Mouse (Mus musculus): ENCODE measurements at regions not wholly inside any gene's neighbourhood (a gene's known extent, or its start where the extent isn't known, plus 50 kb on each side); places are given as distances from the start of the nearest gene placed in this dataset.

DNA sequence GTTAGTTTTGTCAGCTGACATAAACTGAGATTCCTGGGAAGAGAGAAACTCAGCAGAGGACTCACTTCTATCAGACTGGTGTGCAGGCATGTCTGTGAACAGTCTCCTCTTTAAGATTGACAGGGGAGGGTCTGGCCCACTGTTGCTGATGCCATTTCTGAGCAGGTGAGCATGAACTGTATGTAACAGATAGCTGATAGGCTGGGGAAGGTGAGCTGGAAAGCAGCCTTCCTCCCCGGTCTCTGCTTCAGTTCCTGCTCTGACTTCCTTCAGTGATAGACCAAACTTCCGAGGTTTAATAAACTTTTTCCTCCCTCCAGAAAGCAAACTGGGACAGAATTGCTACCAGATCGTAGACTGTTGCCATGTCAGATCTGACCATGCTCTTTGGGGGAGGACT is 430.9 kb upstream of the Camk1g start:
- Histone ChIP-seq H3K4me3 (ENCODE audit: low read depth, low read length) (no peak overlapping the region), H3K4me1 (ENCODE audit: control insufficient read depth, insufficient read depth, low read length) (no peaks in the 10 kb centered on the region), H3K27me3 (ENCODE audit: control insufficient read depth, insufficient read depth, low read length) (no peaks in the 10 kb centered on the region), H3K4me2 (ENCODE audit: low read depth, low read length) (no peak overlapping the region), H3K9ac (replicated peaks; ENCODE audit: low read depth, low read length) (no peak overlapping the region), H3K36me3 (ENCODE audit: control insufficient read depth, insufficient read depth, low read length) (no peaks in the 10 kb centered on the region), H3K9me3 (ENCODE audit: control insufficient read depth, low read length) (no peaks in the 10 kb centered on the region), H3K27ac (ENCODE audit: low read depth, low read length) (no peak overlapping the region)
- ATAC-seq (ENCODE audit: low read depth) = no peak
- WGBS = 80% methylated on average over 3 of the region's 3 CpGs

GRCm38 (mm10) chr1:193790579-193790978 is 420.5 kb upstream of the Camk1g start:
- Histone ChIP-seq H3K36me3 (ENCODE audit: control insufficient read depth, insufficient read depth, low read length) (no peaks in the 10 kb centered on the region), H3K9ac (replicated peaks; ENCODE audit: low read depth, low read length) (no peak overlapping the region), H3K27ac (ENCODE audit: low read depth, low read length) (peak overlapping the region; percentile 69; the same call in 1 of the 2 replicates), H3K4me1 (ENCODE audit: control insufficient read depth, insufficient read depth, low read length) (no peaks in the 10 kb centered on the region), H3K27me3 (ENCODE audit: control insufficient read depth, insufficient read depth, low read length) (no peaks in the 10 kb centered on the region), H3K9me3 (ENCODE audit: control insufficient read depth, low read length) (no peaks in the 10 kb centered on the region), H3K4me3 (ENCODE audit: low read depth, low read length) (no peak overlapping the region), H3K4me2 (ENCODE audit: low read depth, low read length) (no peak overlapping the region)
- ATAC-seq (ENCODE audit: low read depth) = peak; percentile 78; the same call in 1 of the 2 replicates
- 31% methylated on average over 2 of the region's 2 CpGs for WGBS

DNA sequence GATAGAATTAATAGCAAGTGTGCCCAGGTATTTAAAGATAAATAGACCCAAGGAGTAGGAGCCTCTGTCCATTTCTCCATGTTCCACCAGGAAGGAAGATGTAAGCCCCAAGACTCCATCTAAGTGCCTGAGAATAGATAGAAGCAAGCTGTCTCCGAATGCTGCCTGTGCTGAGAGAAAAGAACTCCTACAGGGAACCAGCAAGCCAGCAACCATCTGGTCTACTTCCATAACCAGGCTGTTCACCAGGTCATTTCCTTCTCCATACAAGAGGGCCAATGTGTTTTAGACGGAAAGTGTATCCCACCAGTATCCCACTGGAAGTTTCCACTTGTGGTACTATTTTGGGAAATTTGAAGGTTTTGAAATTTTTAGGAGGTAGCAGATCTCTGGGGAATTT is 418.4 kb upstream of the Camk1g start:
- H3K27me3 ChIP-seq (ENCODE audit: control insufficient read depth, insufficient read depth, low read length) = no peaks in the 10 kb centered on the region
- 76% methylated on average over 2 of the region's 2 CpGs for WGBS
- ATAC-seq (ENCODE audit: low read depth) = no peak
- H3K4me2 ChIP-seq (ENCODE audit: low read depth, low read length) = no peak overlapping the region
- H3K4me3 ChIP-seq (ENCODE audit: low read depth, low read length) = no peak overlapping the region
- no peaks in the 10 kb centered on the region for H3K9me3 ChIP-seq (ENCODE audit: control insufficient read depth, low read length)
- no peaks in the 10 kb centered on the region for H3K4me1 ChIP-seq (ENCODE audit: control insufficient read depth, insufficient read depth, low read length)
- H3K36me3 ChIP-seq (ENCODE audit: control insufficient read depth, insufficient read depth, low read length) = no peaks in the 10 kb centered on the region
- H3K9ac ChIP-seq (replicated peaks; ENCODE audit: low read depth, low read length) = no peak overlapping the region
- H3K27ac ChIP-seq (ENCODE audit: low read depth, low read length) = no peak overlapping the region

DNA sequence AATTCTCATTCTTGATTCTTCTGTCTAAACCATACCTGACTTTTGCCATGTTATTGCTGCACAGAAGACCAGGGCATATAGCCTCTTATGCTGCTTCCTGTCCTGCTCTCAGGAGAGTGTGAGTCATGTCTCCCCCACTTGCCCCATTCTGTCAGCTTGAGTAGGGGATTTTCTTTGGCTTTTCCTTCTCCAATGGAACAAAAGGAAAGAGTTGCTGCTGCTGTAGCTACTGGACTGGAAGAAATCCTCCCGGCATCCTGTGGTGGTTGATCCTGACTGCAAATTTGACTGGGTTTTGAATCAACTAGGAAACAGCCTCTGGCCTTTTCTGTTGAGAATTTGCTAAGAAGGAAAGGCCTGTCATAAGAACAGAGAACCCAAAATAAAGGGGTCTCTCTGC is 417.3 kb upstream of the Camk1g start:
- no peaks in the 10 kb centered on the region for H3K4me1 ChIP-seq (ENCODE audit: control insufficient read depth, insufficient read depth, low read length)
- no peaks in the 10 kb centered on the region for H3K36me3 ChIP-seq (ENCODE audit: control insufficient read depth, insufficient read depth, low read length)
- no peak overlapping the region for H3K4me2 ChIP-seq (ENCODE audit: low read depth, low read length)
- H3K27me3 ChIP-seq (ENCODE audit: control insufficient read depth, insufficient read depth, low read length) = no peaks in the 10 kb centered on the region
- ATAC-seq (ENCODE audit: low read depth) = no peak
- H3K9ac ChIP-seq (replicated peaks; ENCODE audit: low read depth, low read length) = no peak overlapping the region
- no peak overlapping the region for H3K4me3 ChIP-seq (ENCODE audit: low read depth, low read length)
- H3K27ac ChIP-seq (ENCODE audit: low read depth, low read length) = no peak overlapping the region
- H3K9me3 ChIP-seq (ENCODE audit: control insufficient read depth, low read length) = no peaks in the 10 kb centered on the region
- 32% methylated on average over 1 of the region's 1 CpGs for WGBS

DNA sequence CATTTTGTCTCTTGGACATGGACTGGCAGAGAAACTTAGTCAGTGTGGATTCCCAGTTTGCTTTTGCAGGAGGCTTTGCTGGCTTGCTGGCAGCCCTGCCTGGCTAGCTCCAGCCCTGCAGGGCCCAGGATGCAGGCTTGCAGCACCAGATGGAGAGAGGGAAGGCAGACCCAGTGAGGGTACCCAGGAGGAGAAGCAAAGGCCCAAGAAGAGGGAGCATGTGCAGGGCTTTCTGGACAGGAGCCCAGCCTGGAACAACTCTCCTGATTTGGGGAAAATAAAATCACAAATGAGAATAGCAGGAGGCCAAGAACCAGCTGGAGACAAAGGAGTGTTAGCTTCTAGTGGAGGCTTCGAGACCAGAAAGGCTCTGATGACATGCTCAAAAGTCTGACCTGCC is 414.9 kb upstream of the Camk1g start:
- H3K4me2 ChIP-seq (ENCODE audit: low read depth, low read length) = no peak overlapping the region
- no peak for ATAC-seq (ENCODE audit: low read depth)
- no peak overlapping the region for H3K4me3 ChIP-seq (ENCODE audit: low read depth, low read length)
- H3K36me3 ChIP-seq (ENCODE audit: control insufficient read depth, insufficient read depth, low read length) = no peaks in the 10 kb centered on the region
- no peaks in the 10 kb centered on the region for H3K27me3 ChIP-seq (ENCODE audit: control insufficient read depth, insufficient read depth, low read length)
- H3K9me3 ChIP-seq (ENCODE audit: control insufficient read depth, low read length) = no peaks in the 10 kb centered on the region
- H3K9ac ChIP-seq (replicated peaks; ENCODE audit: low read depth, low read length) = no peak overlapping the region
- WGBS = 62% methylated on average over 1 of the region's 1 CpGs
- 0 out of 2 replicates have a peak overlapping the region, but pooled peaks have one; percentile 22 for H3K27ac ChIP-seq (ENCODE audit: low read depth, low read length)
- H3K4me1 ChIP-seq (ENCODE audit: control insufficient read depth, insufficient read depth, low read length) = no peaks in the 10 kb centered on the region

DNA sequence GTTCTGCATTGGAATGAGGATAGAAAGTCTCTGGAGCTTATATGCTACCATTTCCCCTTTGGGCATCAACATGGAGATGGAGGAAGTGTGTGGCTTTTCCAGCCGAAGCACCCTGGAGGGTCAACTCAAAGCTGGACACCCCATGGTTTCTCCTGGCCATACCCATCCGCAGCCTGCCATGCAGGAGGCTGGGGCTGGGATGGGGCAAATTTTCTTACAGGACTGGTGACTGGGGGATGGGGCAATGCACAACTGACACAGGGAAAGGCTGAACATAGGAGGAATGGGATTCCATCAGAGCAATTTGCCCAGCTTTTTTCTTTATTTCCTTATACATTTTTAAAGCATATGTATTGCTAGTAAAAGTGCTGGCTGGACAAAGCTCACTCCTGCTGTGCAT is 414.4 kb upstream of the Camk1g start:
- 72% methylated on average over 2 of the region's 2 CpGs for WGBS
- Histone ChIP-seq H3K4me3 (ENCODE audit: low read depth, low read length) (no peak overlapping the region), H3K4me2 (ENCODE audit: low read depth, low read length) (no peak overlapping the region), H3K9ac (replicated peaks; ENCODE audit: low read depth, low read length) (no peak overlapping the region), H3K27ac (ENCODE audit: low read depth, low read length) (0 out of 2 replicates have a peak overlapping the region, but pooled peaks have one; percentile 22), H3K4me1 (ENCODE audit: control insufficient read depth, insufficient read depth, low read length) (no peaks in the 10 kb centered on the region), H3K9me3 (ENCODE audit: control insufficient read depth, low read length) (no peaks in the 10 kb centered on the region), H3K36me3 (ENCODE audit: control insufficient read depth, insufficient read depth, low read length) (no peaks in the 10 kb centered on the region), H3K27me3 (ENCODE audit: control insufficient read depth, insufficient read depth, low read length) (no peaks in the 10 kb centered on the region)
- ATAC-seq (ENCODE audit: low read depth) = no peak

DNA sequence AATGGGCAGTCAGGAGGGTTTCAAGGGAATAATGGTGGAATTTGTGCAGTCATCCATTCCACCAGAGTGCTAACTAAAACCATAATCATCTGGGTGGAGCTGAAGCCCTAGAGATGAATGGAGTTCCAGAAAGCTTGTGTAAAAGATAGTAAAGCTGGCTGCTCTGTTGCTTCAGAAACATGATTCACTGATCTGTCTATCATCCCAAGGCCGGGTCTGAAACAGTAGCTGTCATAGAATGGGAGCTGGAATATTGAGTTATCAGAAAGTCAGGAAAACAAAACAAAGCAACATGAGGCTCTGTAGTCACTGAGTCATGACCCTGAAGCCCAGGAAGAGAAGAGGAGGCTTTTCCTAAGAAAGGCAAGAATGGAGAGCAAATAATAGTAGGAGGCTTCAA is 408.1 kb upstream of the Camk1g start:
- 76% methylated on average over 1 of the region's 1 CpGs for WGBS
- ATAC-seq (ENCODE audit: low read depth) = no peak
- Histone ChIP-seq H3K4me1 (ENCODE audit: control insufficient read depth, insufficient read depth, low read length) (0 out of 2 replicates have a peak, but pooled peaks cover 2% of the 10 kb centered on the region), H3K9me3 (ENCODE audit: control insufficient read depth, low read length) (no peaks in the 10 kb centered on the region), H3K27me3 (ENCODE audit: control insufficient read depth, insufficient read depth, low read length) (no peaks in the 10 kb centered on the region), H3K4me2 (ENCODE audit: low read depth, low read length) (no peak overlapping the region), H3K4me3 (ENCODE audit: low read depth, low read length) (no peak overlapping the region), H3K36me3 (ENCODE audit: control insufficient read depth, insufficient read depth, low read length) (no peaks in the 10 kb centered on the region), H3K9ac (replicated peaks; ENCODE audit: low read depth, low read length) (no peak overlapping the region), H3K27ac (ENCODE audit: low read depth, low read length) (no peak overlapping the region)

DNA sequence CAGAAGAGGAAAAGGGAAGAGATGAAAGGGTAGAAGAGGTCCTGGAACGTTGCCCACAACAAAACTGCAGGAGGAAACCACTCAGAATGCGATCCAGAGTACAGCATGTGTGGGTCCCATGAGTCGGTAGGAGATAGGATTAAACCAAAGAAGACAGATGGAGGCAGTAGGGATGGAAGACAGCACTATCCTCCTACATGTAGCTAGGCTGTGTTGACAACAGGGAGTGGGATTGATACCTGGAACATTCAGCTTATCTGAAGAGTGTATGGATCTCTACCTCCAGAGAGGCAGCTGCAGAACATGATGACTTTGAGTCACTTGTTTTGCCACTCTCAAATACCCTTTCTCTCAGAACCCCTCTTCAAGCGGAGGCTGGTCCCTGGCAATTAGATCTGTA is 399.4 kb upstream of the Camk1g start:
- ATAC-seq (ENCODE audit: low read depth) = no peak
- no peak overlapping the region for H3K9ac ChIP-seq (replicated peaks; ENCODE audit: low read depth, low read length)
- H3K4me1 ChIP-seq (ENCODE audit: control insufficient read depth, insufficient read depth, low read length) = no peaks in the 10 kb centered on the region
- no peak overlapping the region for H3K27ac ChIP-seq (ENCODE audit: low read depth, low read length)
- 76% methylated on average over 4 of the region's 4 CpGs for WGBS
- H3K27me3 ChIP-seq (ENCODE audit: control insufficient read depth, insufficient read depth, low read length) = no peaks in the 10 kb centered on the region
- no peaks in the 10 kb centered on the region for H3K9me3 ChIP-seq (ENCODE audit: control insufficient read depth, low read length)
- no peaks in the 10 kb centered on the region for H3K36me3 ChIP-seq (ENCODE audit: control insufficient read depth, insufficient read depth, low read length)
- H3K4me2 ChIP-seq (ENCODE audit: low read depth, low read length) = no peak overlapping the region
- no peak overlapping the region for H3K4me3 ChIP-seq (ENCODE audit: low read depth, low read length)

DNA sequence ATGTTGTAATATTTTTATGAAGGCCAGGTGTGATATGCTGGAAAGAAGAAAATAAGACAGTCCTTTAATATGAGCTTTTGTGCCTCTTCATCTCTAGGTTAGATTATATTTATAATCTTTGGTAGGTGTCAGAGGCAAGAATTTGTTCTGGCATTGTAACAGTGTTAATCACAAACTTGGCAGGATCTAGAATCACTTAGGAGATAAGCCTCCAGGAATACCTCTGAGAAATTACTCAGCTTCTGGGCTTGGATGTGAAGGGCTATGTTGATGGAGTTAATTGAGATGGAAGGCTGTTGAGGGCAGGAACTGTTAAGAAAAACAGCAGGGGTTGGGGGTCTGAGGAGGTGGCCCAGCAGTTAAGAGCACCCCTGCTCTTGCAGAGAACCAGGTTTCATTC is 394.0 kb upstream of the Camk1g start:
- Histone ChIP-seq H3K4me3 (ENCODE audit: low read depth, low read length) (no peak overlapping the region), H3K36me3 (ENCODE audit: control insufficient read depth, insufficient read depth, low read length) (no peaks in the 10 kb centered on the region), H3K4me1 (ENCODE audit: control insufficient read depth, insufficient read depth, low read length) (no peaks in the 10 kb centered on the region), H3K4me2 (ENCODE audit: low read depth, low read length) (no peak overlapping the region), H3K27ac (ENCODE audit: low read depth, low read length) (no peak overlapping the region), H3K9ac (replicated peaks; ENCODE audit: low read depth, low read length) (no peak overlapping the region), H3K27me3 (ENCODE audit: control insufficient read depth, insufficient read depth, low read length) (no peaks in the 10 kb centered on the region), H3K9me3 (ENCODE audit: control insufficient read depth, low read length) (no peaks in the 10 kb centered on the region)
- ATAC-seq (ENCODE audit: low read depth) = no peak

GRCm38 (mm10) chr1:193751819-193752251 is 381.7 kb upstream of the Camk1g start:
- Histone ChIP-seq H3K27me3 (ENCODE audit: control insufficient read depth, insufficient read depth, low read length) (no peaks in the 10 kb centered on the region), H3K9ac (replicated peaks; ENCODE audit: low read depth, low read length) (no peak overlapping the region), H3K9me3 (ENCODE audit: control insufficient read depth, low read length) (no peaks in the 10 kb centered on the region), H3K4me2 (ENCODE audit: low read depth, low read length) (no peak overlapping the region), H3K4me1 (ENCODE audit: control insufficient read depth, insufficient read depth, low read length) (peaks cover 16% of the 10 kb centered on the region), H3K36me3 (ENCODE audit: control insufficient read depth, insufficient read depth, low read length) (no peaks in the 10 kb centered on the region), H3K4me3 (ENCODE audit: low read depth, low read length) (no peak overlapping the region), H3K27ac (ENCODE audit: low read depth, low read length) (no peak overlapping the region)
- peak; percentile 51; the same call in 1 of the 2 replicates for ATAC-seq (ENCODE audit: low read depth)
- 36% methylated on average over 4 of the region's 4 CpGs for WGBS
